Mouse (Mus musculus): ENCODE measurements around the gene Rpn1. TPM values are rescaled to one million over a fixed set of nuclear protein-coding genes. Genes with fewer than 3 reads are reported as not detected.

Rpn1 gene
- polyA plus RNA-seq, 1 experiment from 2014 or later, result 425 TPM

- no peak for ATAC-seq (replicated peaks; ENCODE audit: low FRiP score)
- peaks cover 16% of the 10 kb centered on the region; the same call in 1 of the 2 replicates for H3K4me1 ChIP-seq
- no peak overlapping the region for H3K9ac ChIP-seq
- H3K4me3 ChIP-seq (replicated peaks), result no peak overlapping the region
- H3K36me3 ChIP-seq, result no peaks in the 10 kb centered on the region
- no peaks in the 10 kb centered on the region for H3K27me3 ChIP-seq
- H3K4me2 ChIP-seq, result no peak overlapping the region
- no peaks in the 10 kb centered on the region for H3K9me3 ChIP-seq (replicated peaks)
- 74% methylated on average over 4 of the region's 4 CpGs for WGBS
- H3K27ac ChIP-seq, result no peak overlapping the region
These were observed 67.1 kb downstream of the Rpn1 start for GRCm38 (mm10) chr6:88151335-88151734.

- H3K36me3 ChIP-seq, result no peaks in the 10 kb centered on the region
- H3K27me3 ChIP-seq, result no peaks in the 10 kb centered on the region
- H3K4me3 ChIP-seq (replicated peaks), result no peak overlapping the region
- peak; percentile 34; the same call in 1 of the 2 replicates for ATAC-seq (replicated peaks; ENCODE audit: low FRiP score)
- peaks cover 9% of the 10 kb centered on the region; the same call in 1 of the 2 replicates for H3K4me1 ChIP-seq
- H3K9ac ChIP-seq, result no peak overlapping the region
- peak overlapping the region; percentile 1; the same call in 1 of the 2 replicates for H3K4me2 ChIP-seq
- no peaks in the 10 kb centered on the region for H3K9me3 ChIP-seq (replicated peaks)
- 77% methylated on average over 14 of the region's 14 CpGs for WGBS
- H3K27ac ChIP-seq, result peak overlapping the region; percentile 49
These were observed 67.9 kb downstream of the Rpn1 start for GRCm38 (mm10) chr6:88152127-88152705.

- Histone ChIP-seq H3K4me3 (replicated peaks) (no peak overlapping the region), H3K9me3 (replicated peaks) (no peaks in the 10 kb centered on the region), H3K27ac (no peak overlapping the region), H3K36me3 (no peaks in the 10 kb centered on the region), H3K4me2 (no peak overlapping the region), H3K9ac (no peak overlapping the region), H3K27me3 (no peaks in the 10 kb centered on the region), H3K4me1 (peaks cover 2% of the 10 kb centered on the region; the same call in 1 of the 2 replicates)
- 62% methylated on average over 6 of the region's 6 CpGs for WGBS
- ATAC-seq (replicated peaks; ENCODE audit: low FRiP score), result no peak
These were observed 68.7 kb downstream of the Rpn1 start for GRCm38 (mm10) chr6:88152979-88153378.

Small RNA genes lying within 50 kb of the gene (microRNA-seq; reads per million reads assigned to microRNA genes)
- not detected for gene Mir6376

Other genes starting within 250 kb of the Rpn1 start
- gene Gm45140, start 248.7 kb upstream of the Rpn1 start, polyA plus RNA-seq (2015; fragmentation: Nextera tagmentation; extraction: Ambion mirVana), result 2.3 and 3.9 TPM in 2 replicates
- gene Isy1, start 245.7 kb upstream of the Rpn1 start, polyA plus RNA-seq (2015; fragmentation: Nextera tagmentation; extraction: Ambion mirVana), result 57.3 and 62.9 TPM in 2 replicates
- 1,107 and 1,171 TPM in 2 replicates for gene Cnbp, start 233.4 kb upstream of the Rpn1 start, polyA plus RNA-seq (2015; fragmentation: Nextera tagmentation; extraction: Ambion mirVana)
- gene Copg1, start 196.7 kb upstream of the Rpn1 start, polyA plus RNA-seq (2015; fragmentation: Nextera tagmentation; extraction: Ambion mirVana), result 159 and 164 TPM in 2 replicates
- 58.5 and 59.5 TPM in 2 replicates for gene Hmces, start 170.5 kb upstream of the Rpn1 start, polyA plus RNA-seq (2015; fragmentation: Nextera tagmentation; extraction: Ambion mirVana)
- 25.8 and 28.0 TPM in 2 replicates for gene H1fx, start 102.8 kb upstream of the Rpn1 start, polyA plus RNA-seq (2015; fragmentation: Nextera tagmentation; extraction: Ambion mirVana)
- 212 and 224 TPM in 2 replicates for gene Rab7, start 39.2 kb upstream of the Rpn1 start, polyA plus RNA-seq (2015; fragmentation: Nextera tagmentation; extraction: Ambion mirVana)
- 42.1 and 59.5 TPM in 2 replicates for gene Gata2, start 109.4 kb downstream of the Rpn1 start, polyA plus RNA-seq (2015; fragmentation: Nextera tagmentation; extraction: Ambion mirVana)
- not detected in 2 replicates for gene Dnajb8, start 137.8 kb downstream of the Rpn1 start, polyA plus RNA-seq (2015; fragmentation: Nextera tagmentation; extraction: Ambion mirVana)